Mouse (Mus musculus): ENCODE measurements at regions not wholly inside any gene's neighbourhood (a gene's known extent, or its start where the extent isn't known, plus 50 kb on each side); places are given as distances from the start of the nearest gene placed in this dataset.

- TF ChIP-seq POLR2A (IDR thresholded peaks at IDR 0.05; ENCODE audit: low read depth, low read length) (no peak), CTCF (conservative IDR thresholded peaks at IDR 0.05; ENCODE audit: insufficient read depth, insufficient read length, low read depth, low read length) (no peak)
Observed at GRCm38 (mm10) chr11:24242888-24243287, 165.0 kb downstream of the Bcl11a start.

Data from kidney, adult 2 months (tissue).